Mouse (Mus musculus) neural tube, embryonic 12.5 days (tissue): ENCODE results near the gene Plk2. TPM values are rescaled to one million over a fixed set of nuclear protein-coding genes. Genes with fewer than 3 reads are reported as not detected.
"Not testable (repeated sequence)": the region's sequence is repeated elsewhere in the genome, so short reads cannot be mapped to it uniquely, and the experiment has no call there.

Experiments used
- ATAC-seq: fragments of 200-750 bp; cut with Nextera tagmentation; 2 replicates; pipeline ENCODE4 v1.8.0; 2017; ENCODE audit warnings: low read depth, mild to moderate bottlenecking, moderate TSS enrichment, moderate library complexity; ENCODE audit not compliant: low FRiP score
- H3K27ac ChIP-seq: fragments of 300-500 bp; sonication (generic); 2 replicates; pipeline ENCODE4 v1.5.1; 2016
- H3K27me3 ChIP-seq: fragments of 300-500 bp; sonication (generic); replicated peaks from 2 replicates; pipeline ENCODE4 v1.6.1; 2016; ENCODE audit warnings: mild to moderate bottlenecking
- H3K36me3 ChIP-seq: fragments of 300-500 bp; sonication (generic); 2 replicates; pipeline ENCODE4 v1.6.1; 2016; ENCODE audit warnings: mild to moderate bottlenecking
- H3K4me1 ChIP-seq: fragments of 300-500 bp; sonication (generic); 2 replicates; pipeline ENCODE4 v1.6.1; 2016
- H3K4me2 ChIP-seq: fragments of 300-500 bp; sonication (generic); replicated peaks from 2 replicates; pipeline ENCODE4 v1.6.1; 2016; ENCODE audit warnings: mild to moderate bottlenecking
- H3K4me3 ChIP-seq: fragments of 300-500 bp; sonication (generic); 2 replicates; pipeline ENCODE4 v1.5.1; 2016
- H3K9ac ChIP-seq: fragments of 300-500 bp; sonication (generic); 2 replicates; pipeline ENCODE4 v1.6.1; 2016; ENCODE audit warnings: mild to moderate bottlenecking
- H3K9me3 ChIP-seq: fragments of 300-500 bp; sonication (generic); 2 replicates; pipeline ENCODE4 v1.6.1; 2016; ENCODE audit warnings: mild to moderate bottlenecking
- WGBS: fragments of 180-500 bp; shearing (Covaris S2); methylation state at CpG from one replicate; pipeline ENCODE4 v1.1.7; 2016; 5-methylcytosine and 5-hydroxymethylcytosine counted together
- polyA plus RNA-seq: library from polyadenylated mRNA; unstranded; fragments of >200 nt; fragmentation: Nextera tagmentation; extraction: Ambion mirVana; gene quantifications from 2 replicates; pipeline ENCODE4 v1.2.1, GENCODE M21; 2016

Gene Plk2
- polyA plus RNA-seq, 1 experiment from 2014 or later: 93.3 TPM

- no peak overlapping the region for H3K9ac ChIP-seq
- H3K4me3 ChIP-seq: no peak overlapping the region
- H3K27me3 ChIP-seq: no peaks in the 10 kb centered on the region
- no peak overlapping the region for H3K4me2 ChIP-seq
- peaks cover 7% of the 10 kb centered on the region; the same call in 1 of the 2 replicates for H3K9me3 ChIP-seq
- WGBS: 46% methylated on average over 3 of the region's 3 CpGs
- no peak overlapping the region for H3K27ac ChIP-seq
- H3K4me1 ChIP-seq: peaks cover 3% of the 10 kb centered on the region; the same call in 1 of the 2 replicates
- ATAC-seq: no peak
- peaks cover 1% of the 10 kb centered on the region for H3K36me3 ChIP-seq
These were observed 2.2 kb upstream of the Plk2 start for GRCm38 (mm10) chr13:110392631-110393030.

GRCm38 (mm10) chr13:110395179-110395794, 441 bp downstream of the Plk2 start:
- Histone ChIP-seq H3K4me3 (peak overlapping the region; percentile 69), H3K27ac (peak overlapping the region; percentile 57; the same call in 1 of the 2 replicates), H3K4me1 (peaks cover 3% of the 10 kb centered on the region; the same call in 1 of the 2 replicates), H3K27me3 (no peaks in the 10 kb centered on the region), H3K36me3 (peaks cover 26% of the 10 kb centered on the region), H3K4me2 (peak overlapping the region; percentile 97), H3K9ac (peak overlapping the region; percentile 89), H3K9me3 (no peaks in the 10 kb centered on the region)
- ATAC-seq: peak; percentile 52
- WGBS: under 1% methylated on average over 41 of the region's 41 CpGs

- Histone ChIP-seq H3K4me3 (peak overlapping the region; percentile 69), H3K27ac (no peak overlapping the region), H3K36me3 (peaks cover 33% of the 10 kb centered on the region), H3K9me3 (no peaks in the 10 kb centered on the region), H3K4me2 (peak overlapping the region; percentile 97), H3K9ac (peak overlapping the region; percentile 89), H3K27me3 (no peaks in the 10 kb centered on the region), H3K4me1 (peaks cover 3% of the 10 kb centered on the region; the same call in 1 of the 2 replicates)
- ATAC-seq: no peak
- 32% methylated on average over 21 of the region's 21 CpGs for WGBS
These were observed 1.3 kb downstream of the Plk2 start for GRCm38 (mm10) chr13:110395916-110396685.

- Histone ChIP-seq H3K4me1 (peaks cover 3% of the 10 kb centered on the region; the same call in 1 of the 2 replicates), H3K9ac (no peak overlapping the region), H3K27ac (no peak overlapping the region), H3K9me3 (no peaks in the 10 kb centered on the region), H3K4me3 (no peak overlapping the region), H3K4me2 (peak overlapping the region; percentile 10; the same call in 1 of the 2 replicates), H3K36me3 (peaks cover 35% of the 10 kb centered on the region), H3K27me3 (no peaks in the 10 kb centered on the region)
- 87% methylated on average over 8 of the region's 8 CpGs for WGBS
- no peak for ATAC-seq
These were observed 2.9 kb downstream of the Plk2 start for GRCm38 (mm10) chr13:110397750-110398149.

GRCm38 (mm10) chr13:110398513-110399270, 3.8 kb downstream of the Plk2 start:
- Histone ChIP-seq H3K27me3 (no peaks in the 10 kb centered on the region), H3K36me3 (peaks cover 35% of the 10 kb centered on the region), H3K9ac (no peak overlapping the region), H3K4me2 (peak overlapping the region; percentile 10), H3K9me3 (no peaks in the 10 kb centered on the region), H3K4me3 (no peak overlapping the region), H3K27ac (no peak overlapping the region), H3K4me1 (peaks cover 3% of the 10 kb centered on the region; the same call in 1 of the 2 replicates)
- no peak for ATAC-seq
- WGBS: 78% methylated on average over 24 of the region's 24 CpGs

GRCm38 (mm10) chr13:110401443-110401842, 6.6 kb downstream of the Plk2 start:
- Histone ChIP-seq H3K36me3 (peaks cover 35% of the 10 kb centered on the region), H3K9me3 (no peaks in the 10 kb centered on the region), H3K9ac (no peak overlapping the region), H3K4me3 (no peak overlapping the region), H3K4me2 (no peak overlapping the region), H3K4me1 (no peaks in the 10 kb centered on the region), H3K27ac (no peak overlapping the region), H3K27me3 (no peaks in the 10 kb centered on the region)
- ATAC-seq: no peak
- 69% methylated on average over 3 of the region's 3 CpGs for WGBS

GRCm38 (mm10) chr13:110401877-110402276, 7.0 kb downstream of the Plk2 start:
- Histone ChIP-seq H3K27ac (no peak overlapping the region), H3K36me3 (peaks cover 35% of the 10 kb centered on the region), H3K9me3 (no peaks in the 10 kb centered on the region), H3K9ac (no peak overlapping the region), H3K4me2 (no peak overlapping the region), H3K4me3 (no peak overlapping the region), H3K27me3 (no peaks in the 10 kb centered on the region), H3K4me1 (no peaks in the 10 kb centered on the region)
- 92% methylated on average over 2 of the region's 2 CpGs for WGBS
- ATAC-seq: no peak

GRCm38 (mm10) chr13:110404059-110404458, 9.2 kb downstream of the Plk2 start:
- Histone ChIP-seq H3K4me1 (no peaks in the 10 kb centered on the region), H3K27ac (no peak overlapping the region), H3K4me2 (no peak overlapping the region), H3K9ac (no peak overlapping the region), H3K27me3 (no peaks in the 10 kb centered on the region), H3K36me3 (peaks cover 20% of the 10 kb centered on the region), H3K9me3 (no peaks in the 10 kb centered on the region), H3K4me3 (no peak overlapping the region)
- no peak for ATAC-seq
- WGBS: 83% methylated on average over 8 of the region's 8 CpGs

- H3K4me1 ChIP-seq, H3K27me3 ChIP-seq, H3K9ac ChIP-seq, ATAC-seq, H3K27ac ChIP-seq, H3K9me3 ChIP-seq, H3K4me2 ChIP-seq, H3K4me3 ChIP-seq: not testable (repeated sequence)
- 87% methylated on average over 5 of the region's 5 CpGs for WGBS
- peaks cover 14% of the 10 kb centered on the region for H3K36me3 ChIP-seq
These were observed 9.8 kb downstream of the Plk2 start for GRCm38 (mm10) chr13:110404686-110405085.

GRCm38 (mm10) chr13:110406152-110406551, 11.3 kb downstream of the Plk2 start:
- no peaks in the 10 kb centered on the region for H3K4me1 ChIP-seq
- H3K9ac ChIP-seq: no peak overlapping the region
- ATAC-seq: peak; percentile 50; the same call in 1 of the 2 replicates
- no peak overlapping the region for H3K4me3 ChIP-seq
- 80% methylated on average over 5 of the region's 5 CpGs for WGBS
- peaks cover 2% of the 10 kb centered on the region; the same call in 1 of the 2 replicates for H3K36me3 ChIP-seq
- H3K9me3 ChIP-seq: no peaks in the 10 kb centered on the region
- no peak overlapping the region for H3K27ac ChIP-seq
- H3K27me3 ChIP-seq: no peaks in the 10 kb centered on the region
- H3K4me2 ChIP-seq: no peak overlapping the region

- no peak overlapping the region for H3K4me2 ChIP-seq
- no peaks in the 10 kb centered on the region for H3K36me3 ChIP-seq
- H3K27ac ChIP-seq: no peak overlapping the region
- H3K4me1 ChIP-seq: no peaks in the 10 kb centered on the region
- WGBS: 89% methylated on average over 12 of the region's 12 CpGs
- no peak overlapping the region for H3K9ac ChIP-seq
- no peaks in the 10 kb centered on the region for H3K9me3 ChIP-seq
- no peaks in the 10 kb centered on the region for H3K27me3 ChIP-seq
- no peak for ATAC-seq
- H3K4me3 ChIP-seq: no peak overlapping the region
These were observed 17.8 kb downstream of the Plk2 start for GRCm38 (mm10) chr13:110412572-110413209.
